Mouse (Mus musculus): ENCODE measurements at regions not wholly inside any gene's neighbourhood (a gene's known extent, or its start where the extent isn't known, plus 50 kb on each side); places are given as distances from the start of the nearest gene placed in this dataset.
"Not testable (repeated sequence)": the region's sequence is repeated elsewhere in the genome, so short reads cannot be mapped to it uniquely, and the experiment has no call there.

DNA sequence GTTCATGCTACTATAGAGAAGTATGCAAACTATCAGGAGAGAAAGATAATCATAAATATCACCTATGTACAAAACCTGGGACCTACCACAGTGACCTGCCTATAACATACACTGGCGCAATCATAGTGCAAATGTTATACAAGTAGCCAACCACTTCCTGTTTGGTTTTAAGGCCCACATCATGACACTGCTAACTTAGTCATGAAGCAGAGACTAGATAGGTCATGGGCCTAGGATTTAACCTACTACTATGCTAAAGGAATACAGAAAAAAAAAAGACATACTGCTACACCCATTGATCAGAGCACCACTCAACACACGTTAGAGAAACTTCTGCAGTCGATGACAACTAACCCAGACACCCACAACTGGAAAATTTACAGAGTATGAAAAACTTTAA is 498.6 kb upstream of the Acvr2a start:
- DNase-seq: no peak

DNA sequence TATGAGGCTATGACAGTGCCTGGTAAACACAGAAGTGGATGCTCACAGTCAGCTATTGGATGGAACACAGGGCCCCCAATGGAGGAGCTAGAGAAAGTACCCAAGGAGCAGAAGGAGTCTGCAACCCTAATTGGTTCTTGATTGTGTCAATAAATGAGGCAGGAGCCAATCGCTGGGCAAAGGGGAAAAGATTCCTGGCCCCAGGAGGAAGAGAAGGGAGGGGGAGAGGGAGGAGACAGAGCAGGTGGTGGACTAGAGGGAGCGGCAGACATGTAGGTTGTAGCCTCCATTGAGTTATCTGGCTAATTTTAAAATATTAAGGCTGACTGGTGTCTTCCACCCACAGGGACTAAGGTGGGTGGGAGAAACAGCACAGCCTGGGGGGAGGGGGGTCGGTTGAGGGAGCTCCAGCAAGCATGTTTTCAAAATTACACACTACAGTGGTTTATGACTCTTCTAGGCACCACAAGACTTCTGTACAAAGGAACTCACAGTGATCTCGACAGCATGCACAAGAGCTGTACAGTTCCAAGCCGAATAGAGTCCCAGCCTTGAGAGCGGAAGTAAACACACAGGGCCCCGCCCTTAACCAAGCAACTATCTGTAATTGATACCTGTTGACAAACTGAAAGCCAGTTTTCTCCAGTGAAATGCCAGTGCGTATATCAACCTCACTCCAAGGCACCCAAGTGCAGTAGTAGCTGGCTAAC is 497.6 kb upstream of the Acvr2a start:
- DNase-seq: no peak

DNA sequence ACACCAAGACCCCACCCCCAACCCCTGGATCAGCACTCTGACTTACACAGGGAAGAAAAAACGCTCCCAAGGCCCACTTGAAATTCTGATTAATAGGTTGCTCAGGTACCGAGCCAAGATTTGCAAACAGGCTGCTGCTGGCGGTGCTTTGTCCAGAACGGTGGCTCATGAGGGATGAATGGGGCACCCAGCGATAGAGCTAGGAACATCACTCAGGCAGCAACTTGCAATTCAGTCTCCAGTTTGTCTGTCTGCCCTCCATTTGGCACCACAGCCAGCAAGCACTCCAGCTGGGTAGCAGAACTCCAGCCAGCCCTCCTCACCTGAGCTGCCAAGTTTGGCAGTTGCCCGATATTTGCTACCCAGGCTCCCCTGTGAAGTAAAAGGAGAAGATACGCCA is 496.1 kb upstream of the Acvr2a start:
- DNase-seq: no peak

DNA sequence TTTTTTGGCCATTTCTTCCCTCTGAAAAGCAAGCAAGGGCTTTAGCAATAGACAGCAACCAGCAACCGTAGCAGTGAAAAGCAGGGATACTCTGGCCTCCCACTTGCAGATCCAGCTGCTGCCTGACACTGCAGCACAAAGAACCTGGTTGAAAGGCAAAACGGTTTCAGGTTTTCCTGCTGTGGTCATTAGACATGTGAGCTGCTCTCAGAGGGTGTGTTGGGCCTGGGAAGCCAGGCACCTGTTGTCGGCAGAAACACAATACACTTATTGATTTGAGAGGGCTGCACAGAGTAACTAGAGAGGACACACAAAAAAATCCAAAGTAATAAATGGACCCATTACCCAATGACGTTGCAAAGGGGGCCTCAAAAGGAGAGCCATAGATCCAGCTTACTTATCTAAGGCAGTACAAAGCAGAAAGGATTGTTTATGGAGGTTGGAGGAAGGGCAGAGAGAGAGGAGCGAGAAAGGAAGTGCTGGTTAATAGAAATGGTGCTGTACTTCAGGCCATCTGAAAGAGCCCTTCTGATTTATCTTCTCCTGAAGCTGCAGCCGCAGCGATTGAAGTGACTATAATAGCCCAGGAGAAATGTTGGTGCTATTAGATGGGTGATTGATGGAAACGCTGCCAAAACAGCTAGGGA is 495.4 kb upstream of the Acvr2a start:
- no peak for DNase-seq

DNA sequence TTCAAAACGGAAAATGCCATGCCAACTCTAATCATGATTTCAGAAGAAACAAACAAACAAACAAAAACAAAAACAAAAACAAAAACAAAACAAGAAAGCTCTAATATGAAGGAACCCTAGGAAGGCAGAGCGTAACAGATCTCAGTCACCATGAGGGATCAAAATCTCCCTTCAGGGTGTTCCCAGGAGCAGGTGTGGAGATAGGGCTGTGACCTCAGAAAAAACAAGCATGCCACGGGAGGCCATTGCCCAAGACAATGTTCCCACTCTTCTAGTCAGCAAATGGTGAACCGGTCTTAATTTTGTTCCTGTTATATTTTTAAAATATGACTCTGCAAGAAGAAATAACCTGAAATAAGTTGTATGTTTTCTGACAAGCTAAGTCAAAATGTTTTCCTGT is 492.4 kb upstream of the Acvr2a start:
- DNase-seq: no peak

DNA sequence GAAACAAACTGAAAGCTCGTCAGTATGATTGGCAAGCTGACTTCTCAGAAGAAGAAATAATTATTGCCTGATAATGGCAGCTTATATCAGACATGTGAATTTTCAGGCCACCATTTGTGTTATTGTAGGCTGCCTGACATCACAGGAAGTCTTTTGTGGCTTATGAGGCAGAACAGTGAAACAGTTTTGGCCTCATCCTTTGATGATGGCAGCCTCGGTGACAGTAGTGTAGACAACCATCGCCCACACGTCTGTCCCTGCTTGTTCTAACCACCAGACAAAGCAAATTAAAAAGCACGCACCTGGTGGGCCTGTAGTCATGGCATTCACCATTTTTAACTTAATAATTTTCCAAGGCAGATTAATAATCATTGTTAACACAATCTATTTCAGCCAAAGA is 491.6 kb upstream of the Acvr2a start:
- no peak for DNase-seq

DNA sequence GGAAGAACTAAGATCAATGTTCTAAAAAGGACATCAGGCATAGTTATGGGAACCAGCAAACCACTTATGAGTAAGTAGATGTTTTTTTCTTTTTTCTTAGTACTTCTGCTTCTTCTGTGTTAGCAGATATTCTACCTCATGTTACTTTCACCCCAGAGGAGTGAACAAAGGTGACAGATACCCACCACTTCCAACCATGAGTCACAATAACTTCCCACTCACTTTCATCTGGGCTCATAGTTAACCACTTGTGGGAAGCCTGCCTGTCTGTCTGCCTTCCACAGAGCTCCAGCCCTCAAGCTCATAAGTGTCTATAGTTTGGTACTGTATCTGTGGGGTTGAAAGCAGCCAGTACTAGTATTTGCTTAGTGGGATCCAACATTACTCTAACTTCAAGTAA is 485.7 kb upstream of the Acvr2a start:
- DNase-seq: no peak

DNA sequence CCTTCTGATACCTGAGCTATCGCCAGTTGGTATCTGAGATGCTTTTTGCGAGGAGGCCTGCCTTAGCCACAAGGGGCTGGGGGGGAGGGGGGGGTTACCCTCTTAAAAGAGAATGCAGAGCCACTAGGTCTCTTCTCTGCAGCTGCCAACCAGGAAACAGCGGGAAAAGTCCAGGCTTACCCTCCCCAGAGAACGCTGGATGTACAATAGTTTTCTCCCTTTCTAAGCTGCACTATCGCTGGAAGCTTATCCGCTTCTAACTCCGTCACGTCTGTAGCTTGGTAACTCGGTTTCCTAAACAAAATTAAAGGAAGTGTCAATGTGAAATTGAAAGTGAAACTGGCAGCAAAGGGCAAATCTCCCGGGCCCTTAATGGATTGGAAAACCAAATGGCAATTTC is 481.1 kb upstream of the Acvr2a start:
- no peak for DNase-seq

DNA sequence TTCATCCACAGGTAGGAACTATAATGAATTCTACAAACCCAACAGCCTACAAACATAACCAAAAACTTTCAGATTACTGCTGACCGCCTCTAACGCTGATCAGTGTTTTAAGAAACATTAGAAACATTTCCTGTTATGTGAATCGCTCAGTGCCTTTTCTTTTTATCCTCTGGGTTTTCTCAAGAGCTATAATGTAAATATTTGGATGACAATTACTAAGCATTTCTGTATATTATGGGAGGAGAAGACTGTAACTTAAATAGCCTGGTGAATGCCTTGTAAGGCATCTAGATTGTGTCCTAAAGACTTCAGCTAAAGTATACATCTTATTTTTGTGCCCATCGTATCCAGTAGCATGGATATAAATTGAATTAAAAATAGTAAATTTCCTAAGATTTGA is 465.9 kb upstream of the Acvr2a start:
- no peak for DNase-seq

DNA sequence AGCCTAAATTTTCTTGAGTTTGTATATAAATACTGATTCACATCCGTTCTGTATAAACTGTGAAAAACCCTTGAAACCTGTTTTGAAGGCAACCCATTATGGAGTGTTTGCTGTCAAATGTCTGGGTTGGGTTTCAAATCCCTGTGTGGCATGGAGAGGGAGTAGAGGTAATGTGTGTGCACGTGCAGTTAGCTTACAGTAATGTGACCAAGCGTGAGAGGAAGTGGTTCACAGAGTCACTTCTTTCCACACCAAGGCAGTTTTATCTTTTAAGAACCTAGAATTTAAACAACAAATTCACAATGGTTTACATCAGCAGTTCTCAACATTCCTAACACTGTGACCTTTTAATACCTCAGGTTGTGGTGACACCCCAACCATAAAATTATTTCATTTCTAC is 464.1 kb upstream of the Acvr2a start:
- no peak for DNase-seq

DNA sequence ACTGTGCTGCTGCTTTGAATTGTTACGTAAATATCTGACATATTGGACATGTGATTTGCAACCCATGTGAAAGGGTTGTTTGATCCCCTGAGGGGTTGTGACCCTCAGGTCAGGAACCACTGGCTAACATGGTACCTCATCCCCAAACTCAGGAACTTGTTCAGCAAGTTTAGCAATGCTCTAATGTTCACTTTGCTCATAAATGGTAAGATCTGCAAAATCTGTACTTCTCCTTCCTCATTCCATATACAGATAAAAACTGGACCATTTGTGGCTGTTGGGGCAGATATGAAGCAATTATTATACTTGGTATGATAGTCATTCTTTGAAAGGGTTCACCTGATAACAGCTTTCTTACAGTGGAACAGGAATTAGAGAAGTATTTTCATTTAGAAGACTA is 463.7 kb upstream of the Acvr2a start:
- DNase-seq: no peak

DNA sequence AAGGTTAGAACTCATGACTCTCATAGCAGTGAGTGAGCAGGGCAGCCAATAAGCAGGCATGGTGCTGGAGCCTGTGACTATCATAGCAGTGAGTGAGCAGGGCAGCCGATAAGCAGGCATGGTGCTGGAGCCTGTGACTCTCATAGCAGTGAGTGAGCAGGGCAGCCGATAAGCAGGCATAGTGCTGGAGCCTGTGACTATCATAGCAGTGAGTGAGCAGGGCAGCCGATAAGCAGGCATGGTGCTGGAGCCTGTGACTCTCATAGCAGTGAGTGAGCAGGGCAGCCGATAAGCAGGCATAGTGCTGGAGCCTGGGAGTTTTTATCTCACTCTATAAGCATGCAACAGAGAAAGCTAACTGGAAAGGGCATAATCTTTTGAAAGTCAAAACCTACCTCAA is 442.3 kb upstream of the Acvr2a start:
- not testable (repeated sequence) for DNase-seq

DNA sequence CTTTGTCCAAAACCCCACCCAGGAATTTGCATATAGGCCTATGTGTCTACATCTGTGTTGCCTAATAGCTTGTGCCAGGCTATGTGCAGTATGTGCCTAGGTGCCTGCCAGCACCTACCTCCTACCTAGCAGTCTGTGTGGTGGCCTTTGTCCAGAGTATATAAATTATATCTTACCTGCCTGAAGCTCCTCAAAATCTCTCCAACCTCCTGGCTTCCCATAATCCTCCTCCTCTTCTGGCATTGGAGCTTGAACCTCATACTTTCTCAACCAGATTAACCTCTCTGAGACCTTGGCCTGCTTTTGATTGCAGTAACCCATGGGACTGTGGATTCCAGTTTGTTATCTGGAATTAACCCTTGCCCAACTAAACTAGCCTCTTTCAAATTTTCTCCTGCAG is 440.8 kb upstream of the Acvr2a start:
- DNase-seq: no peak

DNA sequence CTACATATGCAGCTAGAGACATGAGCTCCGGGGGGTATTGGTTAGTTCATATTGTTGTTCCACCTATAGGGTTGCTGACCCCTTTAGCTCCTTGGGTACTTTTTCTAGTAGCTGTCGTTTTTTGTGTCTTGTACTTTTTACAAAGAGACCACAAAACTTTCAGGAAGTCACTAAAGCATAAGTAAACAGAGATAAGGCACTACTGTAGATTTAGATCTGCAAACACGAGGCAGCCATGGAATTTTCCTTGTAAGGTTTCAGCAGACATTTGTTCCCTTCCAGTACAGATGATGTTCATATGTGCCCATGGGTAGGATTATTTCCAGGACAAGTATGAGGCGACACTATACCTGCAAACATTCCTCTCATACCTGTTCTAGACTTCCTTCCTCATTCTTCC is 439.6 kb upstream of the Acvr2a start:
- no peak for DNase-seq

DNA sequence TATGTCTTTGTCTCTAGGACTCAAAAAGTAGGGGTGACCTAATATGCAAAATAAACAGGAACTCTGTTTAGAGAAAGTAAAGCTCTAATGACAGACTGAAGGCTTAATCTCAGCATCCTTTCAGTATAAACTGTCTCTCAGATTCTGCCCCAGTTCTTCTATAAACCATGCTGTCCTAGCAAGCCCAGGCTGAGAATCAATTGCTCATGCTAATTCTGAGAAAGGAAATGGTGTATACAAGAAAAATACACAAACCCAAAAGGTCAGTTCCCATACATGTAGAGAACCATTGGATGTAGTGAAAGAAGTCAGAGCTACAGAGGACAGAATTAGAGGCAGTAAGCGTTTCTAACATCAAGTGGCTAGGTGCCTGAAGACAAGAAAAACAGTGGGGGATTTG is 435.7 kb upstream of the Acvr2a start:
- no peak for DNase-seq

DNA sequence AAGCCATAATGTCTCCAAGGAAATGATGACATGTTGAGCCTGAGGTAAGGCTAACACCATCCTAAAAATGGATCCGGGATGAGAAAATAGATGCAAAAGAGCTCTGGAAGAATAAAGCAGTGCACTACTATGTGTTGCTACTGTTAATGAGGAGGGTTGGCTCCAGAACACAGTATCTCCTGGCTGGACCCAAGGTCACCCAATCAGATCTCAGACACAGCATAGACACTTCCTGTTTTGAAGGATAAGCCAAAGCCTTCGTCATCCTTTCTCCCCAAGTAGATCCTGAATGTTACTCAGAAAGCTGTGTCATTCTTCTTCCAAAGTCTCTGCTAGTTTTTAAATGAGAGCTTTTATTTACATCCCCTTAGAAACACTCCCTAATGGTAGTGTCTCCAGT is 435.2 kb upstream of the Acvr2a start:
- DNase-seq: no peak

DNA sequence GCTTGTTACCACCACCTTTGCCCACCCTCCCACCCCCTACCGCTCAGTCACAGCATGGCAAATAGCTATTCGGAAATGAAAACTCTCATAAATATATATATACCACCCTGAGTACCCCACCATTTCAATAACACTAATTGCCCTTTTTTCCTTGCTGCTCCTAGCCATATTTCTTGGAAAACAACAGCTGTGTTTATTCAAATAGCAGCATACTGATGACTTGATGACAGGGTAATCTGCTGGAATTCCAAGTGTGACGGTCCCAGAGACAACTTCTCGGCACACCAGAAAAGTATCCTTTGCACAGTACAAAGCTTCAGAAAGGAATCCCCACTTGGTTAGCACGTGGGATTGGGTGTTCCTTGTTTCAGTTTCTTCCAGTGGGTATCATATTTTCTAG is 433.8 kb upstream of the Acvr2a start:
- no peak for DNase-seq

DNA sequence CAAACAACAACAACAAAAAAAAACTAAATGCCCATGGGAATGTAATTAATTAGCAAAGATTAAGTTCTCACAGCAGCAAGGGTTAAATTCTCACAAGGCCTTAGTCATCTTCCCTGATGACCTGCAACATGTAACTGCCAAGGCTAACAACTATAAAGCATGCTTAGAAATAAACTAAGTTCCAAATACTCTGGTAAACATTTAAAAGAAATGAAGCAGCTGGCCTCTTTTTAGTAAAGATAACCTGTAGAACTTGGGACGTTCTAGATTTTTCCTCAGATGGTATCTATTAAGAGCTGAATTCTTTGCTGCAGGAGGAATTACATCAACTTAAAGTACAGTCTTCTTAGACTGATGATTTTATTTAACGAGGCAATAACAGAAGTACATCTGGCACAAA is 433.1 kb upstream of the Acvr2a start:
- DNase-seq: no peak

DNA sequence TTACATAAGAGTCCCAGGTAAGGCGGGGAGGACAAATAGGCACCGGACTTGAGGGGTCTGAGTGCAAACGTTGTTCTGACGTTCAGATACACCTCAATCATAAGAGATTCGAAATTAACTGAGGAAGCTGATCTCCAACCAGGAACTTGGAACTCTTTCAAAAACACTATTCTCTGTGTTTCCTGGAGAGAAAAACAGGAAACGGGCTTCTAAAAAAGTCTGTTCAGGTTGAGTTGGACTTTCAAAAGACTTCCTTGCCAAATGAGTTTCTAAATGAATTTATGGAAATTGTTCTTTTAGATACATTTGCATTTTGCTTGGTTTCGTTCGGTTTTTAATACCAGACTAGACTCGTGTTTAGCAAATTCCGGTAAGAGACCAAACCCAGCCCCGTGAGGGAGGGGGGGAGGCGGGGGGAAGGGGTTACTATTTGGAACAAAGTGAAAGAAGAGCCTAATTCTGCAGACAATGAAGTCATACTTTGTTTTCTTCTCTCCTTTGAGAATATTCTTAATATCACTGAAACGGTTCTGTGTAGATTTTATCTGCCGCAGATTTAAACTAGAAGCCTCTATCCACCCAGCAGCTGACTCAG is 432.3 kb upstream of the Acvr2a start:
- DNase-seq: no peak

DNA sequence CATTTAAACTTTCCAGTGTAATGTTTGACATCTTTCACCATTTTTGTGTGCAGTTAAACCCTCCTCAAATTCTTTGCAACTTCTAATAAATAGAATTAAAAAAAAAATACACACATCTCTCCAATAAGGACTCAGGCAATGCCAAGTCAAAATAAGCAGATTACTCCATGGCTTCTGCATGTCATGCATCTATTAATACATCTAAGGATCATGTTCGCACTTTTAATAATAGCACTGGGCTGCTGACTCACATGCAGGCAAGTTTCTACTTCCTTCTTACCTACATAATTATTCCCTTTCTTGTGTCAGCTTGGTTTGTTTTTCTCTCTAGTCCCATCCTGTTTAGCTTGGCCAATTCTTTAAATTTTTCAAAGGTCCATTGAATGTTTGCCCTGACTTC is 415.4 kb upstream of the Acvr2a start:
- DNase-seq: no peak

DNA sequence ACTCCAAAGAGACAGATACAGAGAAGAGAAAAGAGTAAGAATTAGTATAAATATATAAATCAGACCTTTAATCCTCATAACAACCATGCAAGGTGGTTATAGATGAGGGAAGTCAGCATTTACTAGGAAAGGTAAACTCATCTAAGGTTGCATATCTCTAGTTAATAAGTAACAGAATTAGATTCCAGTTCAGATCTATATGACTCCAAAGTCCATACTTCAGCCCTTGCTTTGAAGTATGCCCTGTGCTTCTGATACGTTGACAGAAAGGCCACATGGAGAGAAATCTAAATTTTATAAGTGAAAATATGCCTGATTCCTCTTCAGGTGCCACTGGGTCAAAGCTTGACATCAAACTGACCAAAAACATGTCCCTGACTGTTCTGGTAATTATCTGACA is 414.7 kb upstream of the Acvr2a start:
- no peak for DNase-seq

DNA sequence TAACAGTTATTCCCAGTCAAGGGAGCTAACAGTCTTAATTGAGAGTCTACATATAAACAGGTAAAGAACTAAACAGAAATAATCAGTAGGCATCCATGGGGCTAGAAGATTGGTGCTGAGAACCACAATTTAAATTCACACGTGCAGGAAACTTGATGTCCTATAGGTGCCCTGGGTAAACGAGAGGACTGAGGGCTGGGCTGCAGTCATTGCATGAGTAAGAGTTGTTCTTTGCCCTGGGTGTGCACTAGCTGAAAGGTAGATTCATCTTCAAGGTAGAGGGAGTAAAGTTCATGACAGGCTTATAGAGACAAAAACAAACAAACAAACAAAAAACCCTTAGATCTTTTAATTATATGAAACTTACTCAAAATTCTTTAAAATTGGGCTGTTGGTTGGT is 411.1 kb upstream of the Acvr2a start:
- DNase-seq: no peak

DNA sequence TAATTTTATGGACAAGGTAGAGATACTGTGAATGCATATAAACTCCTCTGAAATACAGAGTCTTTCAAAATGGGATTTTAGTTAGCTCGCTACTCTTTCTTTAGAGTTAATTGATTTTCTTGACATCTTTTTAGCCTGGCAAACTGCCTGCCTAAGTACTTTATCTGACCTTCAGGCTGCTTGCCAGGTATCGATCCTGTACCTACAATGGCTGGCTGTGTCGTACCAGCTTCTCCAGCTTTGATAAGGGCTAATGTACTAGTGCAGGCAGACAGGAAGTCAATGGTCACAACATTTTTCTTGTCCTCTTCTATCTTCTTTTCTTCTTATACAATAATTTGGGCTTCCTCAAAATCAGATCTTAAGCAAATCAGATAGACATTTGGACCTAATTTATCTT is 409.4 kb upstream of the Acvr2a start:
- no peak for DNase-seq

DNA sequence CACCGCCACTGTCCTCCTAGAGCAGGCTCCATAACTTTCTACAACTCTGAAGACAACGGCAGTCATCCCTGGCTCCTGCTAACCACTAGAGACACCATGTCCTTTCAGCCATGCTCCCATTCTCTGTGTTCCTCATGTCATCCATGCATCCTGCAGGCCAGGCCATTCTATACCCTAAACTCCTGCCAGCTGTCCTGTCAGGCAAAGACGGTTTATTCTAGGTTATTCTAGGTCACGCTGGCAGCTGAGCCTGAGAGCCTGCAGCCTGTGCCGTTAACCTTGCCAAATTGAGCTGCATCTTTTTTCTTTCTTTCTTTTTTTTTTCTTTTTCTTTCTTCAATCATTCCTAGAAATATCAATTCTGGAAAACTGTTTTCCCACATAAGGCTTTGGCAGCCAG is 406.0 kb upstream of the Acvr2a start:
- DNase-seq: no peak

DNA sequence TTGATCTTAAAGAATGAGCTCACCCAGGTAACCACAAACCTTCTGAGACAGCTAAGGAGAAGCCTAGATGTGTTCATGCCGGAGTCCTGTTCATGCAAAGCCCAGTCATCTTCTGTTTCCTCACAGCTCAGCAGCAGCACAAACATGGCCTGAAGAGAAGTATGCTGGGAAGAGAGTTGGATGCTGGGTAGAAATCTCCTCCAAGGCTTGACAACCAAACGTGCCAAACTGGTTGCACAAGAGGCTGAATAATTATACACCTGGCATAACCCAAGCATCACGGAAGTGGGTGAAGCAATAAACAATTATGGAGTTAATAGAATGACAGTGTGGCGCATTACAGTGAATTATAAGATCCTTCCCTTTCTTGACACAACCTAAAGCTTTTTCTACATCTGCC is 404.0 kb upstream of the Acvr2a start:
- no peak for DNase-seq

Measured in layer of hippocampus, adult 9-11 months (tissue).